Mouse (Mus musculus) CH12.LX (cell line): Measurements from ENCODE around the gene Nos1ap. TPM values are rescaled to one million over a fixed set of nuclear protein-coding genes. Genes with fewer than 3 reads are reported as not detected.

Experiments used
- DNase-seq: peaks from one replicate; pipeline ENCODE4 v3.0.0-alpha.2; 2013; ENCODE audit errors: extremely low read depth
- H3K27ac ChIP-seq: 2 replicates; pipeline ENCODE4 v1.5.1; 2012; ENCODE audit warnings: low read depth, mild to moderate bottlenecking, control low read depth, moderate library complexity; ENCODE audit not compliant: insufficient read depth
- H3K27me3 ChIP-seq: replicated peaks from 2 replicates; pipeline ENCODE3; 2012; ENCODE audit warnings: inconsistent platforms
- H3K36me3 ChIP-seq, 2 experiments: replicated peaks in 1 of 2; 2 replicates each; pipeline versions ENCODE3 to v1.6.1; 2012; ENCODE audit warnings: inconsistent platforms in 1 of 2, low read length in 1 of 2, mild to moderate bottlenecking in 1 of 2, mixed read lengths in 1 of 2, moderate library complexity in 1 of 2; ENCODE audit not compliant: control insufficient read depth in 1 of 2, insufficient read depth in 1 of 2
- H3K4me1 ChIP-seq, 2 experiments: 2 replicates each; pipeline ENCODE4 v1.6.1; 2012; ENCODE audit warnings: inconsistent platforms in 1 of 2, moderate library complexity in 1 of 2; ENCODE audit not compliant: insufficient read depth in 2 of 2, control insufficient read depth in 1 of 2
- H3K4me2 ChIP-seq: 2 replicates; pipeline ENCODE4 v1.6.1; 2012; ENCODE audit warnings: low read depth, mild to moderate bottlenecking, control low read depth; ENCODE audit not compliant: poor library complexity, insufficient read depth, severe bottlenecking
- H3K4me3 ChIP-seq, 3 experiments: fragments of 150-350 bp in 1 of 3; sonication (generic) in 1 of 3; replicated peaks in 1 of 3; 2 replicates each; pipeline versions ENCODE3 to v1.5.1; 2011 to 2012; ENCODE audit warnings: low read depth in 2 of 3, low read length in 2 of 3, mild to moderate bottlenecking in 2 of 3, moderate library complexity in 2 of 3, control low read depth in 1 of 3, improper control_type of control experiment in 1 of 3, inconsistent platforms in 1 of 3, mixed read lengths in 1 of 3; ENCODE audit not compliant: poor library complexity in 1 of 3
- H3K79me2 ChIP-seq: replicated peaks from 2 replicates; pipeline ENCODE4 v1.6.1; 2012; ENCODE audit warnings: mild to moderate bottlenecking, moderate library complexity; ENCODE audit not compliant: control insufficient read depth, poor library complexity, insufficient read depth, severe bottlenecking; ENCODE audit errors: extremely low read depth
- H3K9ac ChIP-seq: 2 replicates; pipeline ENCODE4 v1.6.1; 2012; ENCODE audit warnings: low read depth, mild to moderate bottlenecking, control low read depth, moderate library complexity; ENCODE audit not compliant: insufficient read depth
- H3K9me3 ChIP-seq: replicated peaks from 2 replicates; pipeline ENCODE3; 2012; ENCODE audit warnings: low read length, inconsistent platforms, mixed read lengths
- BHLHE40 ChIP-seq: IDR thresholded peaks from 2 replicates; pipeline ENCODE4 v1.6.1; 2011; ENCODE audit warnings: mild to moderate bottlenecking, low read depth, low read length, improper control_type of control experiment
- CHD2 ChIP-seq: IDR thresholded peaks from 2 replicates; pipeline ENCODE4 v1.6.1; 2011; ENCODE audit warnings: low read length, improper control_type of control experiment
- CTCF ChIP-seq, 2 experiments: IDR thresholded peaks in 1 of 2; conservative IDR thresholded peaks in 1 of 2; 2 replicates each; pipeline ENCODE4 v1.5.1; 2011 to 2012; ENCODE audit warnings: low read depth in 2 of 2, low read length in 2 of 2, improper control_type of control experiment in 1 of 2, inconsistent platforms in 1 of 2, mild to moderate bottlenecking in 1 of 2, moderate library complexity in 1 of 2
- E2F4 ChIP-seq: IDR thresholded peaks from 2 replicates; pipeline ENCODE4 v1.6.1; 2011; ENCODE audit warnings: low read depth, low read length, improper control_type of control experiment; ENCODE audit not compliant: insufficient replicate concordance
- EP300 ChIP-seq: IDR thresholded peaks from 2 replicates; pipeline ENCODE4 v1.6.1; 2011; ENCODE audit warnings: low read length, improper control_type of control experiment
- ETS1 ChIP-seq: conservative IDR thresholded peaks from 2 replicates; pipeline ENCODE4 v1.6.1; 2012; ENCODE audit warnings: low read depth, mild to moderate bottlenecking, inconsistent platforms, low read length, improper control_type of control experiment, moderate library complexity
- IRF4 ChIP-seq: IDR thresholded peaks from 2 replicates; pipeline ENCODE4 v1.6.1; 2014; ENCODE audit warnings: low read depth, mild to moderate bottlenecking, inconsistent platforms, low read length, improper control_type of control experiment
- MAFK ChIP-seq: IDR thresholded peaks from 2 replicates; pipeline ENCODE4 v1.6.1; 2011; ENCODE audit warnings: low read length, improper control_type of control experiment; ENCODE audit not compliant: insufficient replicate concordance
- MXI1 ChIP-seq: IDR thresholded peaks from 2 replicates; pipeline ENCODE4 v1.6.1; 2011; ENCODE audit warnings: mild to moderate bottlenecking, low read depth, low read length, improper control_type of control experiment
- MYC ChIP-seq: IDR thresholded peaks from 2 replicates; pipeline ENCODE4 v1.6.1; 2011; ENCODE audit warnings: low read depth, mild to moderate bottlenecking, improper control_type of control experiment, low read length
- NELFE ChIP-seq: IDR thresholded peaks from 2 replicates; pipeline ENCODE4 v1.6.1; 2011; ENCODE audit warnings: low read depth, low read length, improper control_type of control experiment
- NRF1 ChIP-seq: IDR thresholded peaks from 2 replicates; pipeline ENCODE4 v1.6.1; 2014; ENCODE audit warnings: low read depth, mild to moderate bottlenecking, inconsistent platforms, low read length, improper control_type of control experiment, moderate library complexity
- PAX5 ChIP-seq: IDR thresholded peaks from 2 replicates; pipeline ENCODE4 v1.6.1; 2012; ENCODE audit warnings: low read length, inconsistent platforms, mixed read lengths
- RAD21 ChIP-seq: IDR thresholded peaks from 2 replicates; pipeline ENCODE4 v1.6.1; 2011; ENCODE audit warnings: low read depth, mild to moderate bottlenecking, low read length, improper control_type of control experiment, moderate library complexity
- SIN3A ChIP-seq: IDR thresholded peaks from 2 replicates; pipeline ENCODE4 v1.6.1; 2012; ENCODE audit warnings: low read length, improper control_type of control experiment, inconsistent platforms
- USF1 ChIP-seq: IDR thresholded peaks from 2 replicates; pipeline ENCODE4 v1.6.1; 2014; ENCODE audit warnings: low read depth, mild to moderate bottlenecking, inconsistent platforms, low read length, improper control_type of control experiment
- USF2 ChIP-seq: conservative IDR thresholded peaks from 2 replicates; pipeline ENCODE4 v1.6.1; 2011; ENCODE audit warnings: low read depth, low read length, improper control_type of control experiment
- ZC3H11A ChIP-seq: IDR thresholded peaks from 2 replicates; pipeline ENCODE4 v1.6.1; 2012; ENCODE audit warnings: low read depth, mild to moderate bottlenecking, inconsistent platforms, low read length, improper control_type of control experiment
- ZMIZ1 ChIP-seq: IDR thresholded peaks from 2 replicates; pipeline ENCODE4 v1.6.1; 2012; ENCODE audit warnings: low read depth, mild to moderate bottlenecking, inconsistent platforms, low read length, improper control_type of control experiment
- dilution Hi-C: fragments of 300-500 bp; cut with MboI; formaldehyde crosslinking; loops from 2 replicates; pipeline ENCODE4 v1.14.3; 2020; ENCODE audit warnings: low sequenced_read_pairs; ENCODE audit not compliant: extremely low pct_unique_long_range_greater_than_20kb, extremely low pct_ligation_motif_present
- in situ Hi-C: fragments of 300-500 bp; cut with MboI; formaldehyde crosslinking; loops from 3 replicates; pipeline ENCODE4 v1.14.3; 2019; ENCODE audit warnings: low sequenced_read_pairs, low pct_ligation_motif_present, low pct_unique_long_range_greater_than_20kb, mixed read lengths
- polyA plus RNA-seq: library from polyadenylated mRNA; unstranded; fragments of >175 nt; gene quantifications from 2 replicates; pipeline ENCODE4 v1.2.1, GENCODE M21; 2012; ENCODE audit warnings: low read depth; ENCODE audit not compliant: insufficient read length
- total RNA-seq, 2 experiments: library from RNA; depleted of rRNA; stranded (reverse); fragments of 300-350 nt in 1 of 2; fragments of >200 nt in 1 of 2; gene quantifications; 2 replicates each; pipeline ENCODE4 v1.2.3; 2012 to 2014

The Nos1ap gene
- total and polyA plus RNA-seq, 3 experiments = not detected

DNA sequence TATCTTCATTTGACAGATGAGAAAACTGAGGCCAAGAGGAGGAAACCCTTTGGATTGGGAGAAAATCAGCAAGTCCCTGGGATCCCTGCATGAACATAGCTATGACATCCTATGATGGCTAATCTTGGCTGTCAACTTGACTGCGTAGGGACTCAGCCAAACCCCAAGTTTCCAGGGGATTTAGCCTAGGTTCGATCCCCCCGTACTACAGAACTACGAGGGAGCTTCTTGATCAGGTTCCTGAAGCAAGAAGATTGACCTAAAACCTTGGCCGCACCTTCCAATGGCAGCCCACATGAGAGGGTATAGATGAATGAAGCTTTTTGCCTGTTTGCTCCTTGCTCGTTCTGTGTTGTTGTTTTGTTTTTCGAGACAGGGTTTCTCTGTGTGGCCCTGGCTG is 4.9 kb upstream of the Nos1ap start:
- in situ Hi-C loops (no loop called here), dilution Hi-C loops (no loop called here)
- no peak overlapping the region for H3K4me3 ChIP-seq
- no peaks in the 10 kb centered on the region for H3K9me3 ChIP-seq
- H3K79me2 ChIP-seq = no peaks in the 10 kb centered on the region
- no peaks in the 10 kb centered on the region; a peak in 1 of 4 replicates for H3K4me1 ChIP-seq
- DNase-seq = no peak
- H3K27me3 ChIP-seq = peaks cover 21% of the 10 kb centered on the region
- H3K36me3 ChIP-seq = no peaks in the 10 kb centered on the region
- H3K9ac ChIP-seq = no peak overlapping the region
- TF ChIP-seq BHLHE40 (no peak), NRF1 (no peak), IRF4 (no peak), NELFE (no peak), MXI1 (no peak), CTCF (conservative IDR thresholded peaks at IDR 0.05 in 1 of 2, IDR thresholded peaks at IDR 0.05 in 1 of 2; ENCODE audit: low read depth in 2 of 2, low read length in 2 of 2) (no peak), SIN3A (no peak), CHD2 (no peak), ZMIZ1 (no peak), ETS1 (no peak), USF2 (no peak), EP300 (no peak), MAFK (no peak)
- no peak overlapping the region for H3K4me2 ChIP-seq
- H3K27ac ChIP-seq = no peak overlapping the region

DNA sequence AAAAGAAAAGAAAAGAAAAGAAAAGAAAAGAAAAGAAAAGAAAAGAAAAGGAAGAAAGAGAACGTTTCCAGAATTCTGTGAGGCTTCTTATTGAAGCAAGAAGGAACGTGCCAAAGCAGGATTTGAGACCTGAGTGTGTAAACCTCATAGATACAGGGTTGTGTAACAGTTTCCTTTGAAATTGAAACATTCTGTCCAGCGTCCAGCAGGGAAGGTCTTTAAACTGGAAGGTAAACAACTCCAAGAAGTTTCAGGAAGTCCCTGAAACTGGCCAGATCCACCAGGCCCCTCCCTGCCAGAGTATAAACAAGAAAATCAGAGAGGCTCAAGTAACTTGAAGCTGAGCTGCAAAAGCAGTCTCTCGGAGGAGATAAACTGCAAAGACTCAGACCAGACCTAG is 870 bp upstream of the Nos1ap start:
- TF ChIP-seq MYC (no peak), RAD21 (no peak), MAFK (no peak), ZC3H11A (no peak), E2F4 (no peak), IRF4 (no peak), NELFE (no peak), USF1 (no peak), PAX5 (no peak)
- no peaks in the 10 kb centered on the region for H3K79me2 ChIP-seq
- H3K4me2 ChIP-seq = no peak overlapping the region
- DNase-seq = no peak
- peaks cover 3 to 4% of the 10 kb centered on the region in 2 experiments; a peak in 3 of 4 replicates for H3K4me1 ChIP-seq
- no peaks in the 10 kb centered on the region for H3K36me3 ChIP-seq
- H3K9ac ChIP-seq = no peak overlapping the region
- H3K27ac ChIP-seq = no peak overlapping the region
- H3K27me3 ChIP-seq = peaks cover 35% of the 10 kb centered on the region
- dilution Hi-C loops = no loop called here
- peaks cover under 1% of the 10 kb centered on the region for H3K9me3 ChIP-seq
- H3K4me3 ChIP-seq = no peak overlapping the region
- in situ Hi-C loops = no loop called here
